Mouse (Mus musculus) spleen, postnatal 36 days (tissue): ENCODE measurements around the gene 4933412E24Rik.

Source experiments
- DNase-seq, 2 experiments: peaks; one replicate each; pipeline ENCODE4 v3.0.0; 2022; ENCODE audit warnings: low spot score in 2 of 2, mixed read lengths in 1 of 2

4933412E24Rik gene

DNA sequence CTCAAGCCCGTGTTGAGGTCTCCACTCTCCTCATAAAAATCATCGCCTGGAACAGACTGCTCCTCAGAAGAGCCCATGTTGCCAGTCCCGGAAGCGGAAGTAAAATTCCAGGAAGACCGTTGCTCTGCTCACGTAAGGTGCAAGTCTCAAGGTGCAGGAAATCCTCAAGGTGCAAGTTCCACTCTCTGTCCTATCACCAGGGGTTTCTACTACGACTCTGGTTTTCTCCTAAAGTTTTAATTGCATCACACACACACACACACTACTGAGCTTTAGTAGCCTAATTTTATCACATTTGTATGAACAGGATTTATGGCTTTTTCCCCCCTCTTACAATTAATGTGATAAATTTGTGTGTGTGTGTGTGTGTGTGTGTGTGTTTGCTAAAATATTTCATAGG, at the start of gene 4933412E24Rik:
TSS of gene 4933412E24Rik (minus strand) at position 101 of the 400 bp plus-strand sequence.
- DNase-seq: no peak

DNA sequence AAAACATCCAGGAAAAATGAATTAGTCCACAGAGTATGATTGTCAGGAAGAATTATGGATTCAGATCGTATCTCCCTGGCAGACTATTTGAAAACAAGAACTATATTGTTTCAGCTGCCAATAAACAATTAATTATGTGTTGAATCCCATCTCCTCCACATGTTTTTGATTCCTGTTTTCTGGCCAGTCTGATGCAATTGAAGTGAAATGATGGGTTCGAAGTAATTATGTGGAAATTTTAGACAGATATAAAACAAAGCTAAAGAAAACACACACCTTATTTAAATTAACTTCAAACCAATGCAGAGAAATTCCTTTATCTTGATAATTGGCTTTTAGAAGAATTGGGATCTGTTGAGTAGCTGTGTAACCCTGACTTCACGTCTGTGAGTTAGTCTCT, 14.3 kb upstream of the 4933412E24Rik start:
- no peak for DNase-seq

DNA sequence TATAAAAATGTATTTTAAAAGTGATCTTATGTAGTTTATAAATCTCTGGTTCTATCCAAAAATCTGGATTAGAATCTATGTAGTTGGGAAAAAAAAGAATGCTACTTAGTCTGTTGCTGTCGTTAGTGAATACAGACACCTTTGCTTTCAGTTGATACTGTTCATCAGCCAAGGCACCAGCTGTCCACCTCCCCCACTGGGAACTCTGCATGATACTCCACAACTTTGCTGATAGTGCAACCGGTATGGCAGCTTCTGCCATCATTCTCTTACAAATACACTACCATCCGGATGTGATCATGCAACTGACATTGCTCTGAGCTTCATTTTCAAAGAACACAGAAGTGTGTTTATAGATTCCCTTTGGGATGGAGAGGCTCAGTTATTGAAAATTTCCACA, 4.8 kb upstream of the 4933412E24Rik start:
- DNase-seq: no peak

DNA sequence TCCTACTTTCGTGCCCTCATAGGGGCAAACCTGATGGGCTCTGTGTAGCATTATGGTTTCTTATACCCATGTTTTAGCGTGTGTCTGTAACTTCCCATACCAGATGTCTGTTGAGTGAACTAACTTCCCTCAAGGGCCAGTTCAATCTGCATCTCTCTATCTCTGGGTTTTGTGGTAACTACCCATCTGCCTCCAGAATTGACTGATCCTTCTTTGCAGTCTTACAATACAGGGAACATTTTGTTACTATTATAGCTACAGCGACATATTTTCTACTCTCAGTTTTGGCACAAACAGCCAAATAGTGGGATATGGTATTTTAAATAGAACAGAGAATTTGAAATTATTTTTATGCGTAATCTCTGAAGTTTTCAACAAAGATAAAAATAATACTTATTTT, 6.2 kb downstream of the 4933412E24Rik start:
- DNase-seq: no peak

DNA sequence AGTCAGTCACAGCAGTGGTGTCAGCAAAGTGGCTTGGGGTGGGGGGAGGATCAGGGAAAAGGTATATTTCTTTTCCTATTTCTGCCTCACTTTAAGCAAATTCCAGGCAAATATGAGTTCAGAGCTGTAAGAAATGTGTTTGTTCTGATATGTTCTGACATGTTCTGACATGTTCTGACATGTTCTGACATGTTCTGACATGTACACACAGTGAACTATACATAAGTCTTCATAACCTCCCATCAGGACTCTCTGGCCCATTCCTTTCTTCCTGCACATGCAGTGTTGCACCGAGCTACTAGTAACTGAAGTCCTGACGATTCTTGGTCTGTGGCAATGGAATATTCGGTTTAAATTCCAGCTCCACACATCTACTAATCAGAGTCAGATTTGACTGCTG, 6.8 kb downstream of the 4933412E24Rik start:
- no peak for DNase-seq

DNA sequence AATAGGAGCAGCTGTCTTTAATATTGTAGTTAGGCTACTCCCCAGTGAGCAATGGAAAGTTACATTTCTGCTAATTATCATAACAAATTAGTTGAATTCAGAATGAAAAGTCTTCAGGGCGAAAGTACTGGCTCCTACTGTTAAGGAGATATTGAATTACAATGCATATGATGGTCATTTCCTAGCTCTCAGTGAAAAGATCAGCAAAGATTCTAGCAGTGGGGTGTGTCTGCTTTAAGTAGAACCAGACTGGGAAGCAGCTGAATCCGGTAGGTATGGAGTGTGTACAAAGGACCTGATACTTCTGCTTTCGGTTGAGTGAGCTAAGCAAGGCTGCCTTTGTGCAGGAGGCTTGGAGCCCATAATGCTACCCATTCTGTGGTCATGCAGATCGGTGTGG, 32.6 kb downstream of the 4933412E24Rik start:
- DNase-seq: no peak

DNA sequence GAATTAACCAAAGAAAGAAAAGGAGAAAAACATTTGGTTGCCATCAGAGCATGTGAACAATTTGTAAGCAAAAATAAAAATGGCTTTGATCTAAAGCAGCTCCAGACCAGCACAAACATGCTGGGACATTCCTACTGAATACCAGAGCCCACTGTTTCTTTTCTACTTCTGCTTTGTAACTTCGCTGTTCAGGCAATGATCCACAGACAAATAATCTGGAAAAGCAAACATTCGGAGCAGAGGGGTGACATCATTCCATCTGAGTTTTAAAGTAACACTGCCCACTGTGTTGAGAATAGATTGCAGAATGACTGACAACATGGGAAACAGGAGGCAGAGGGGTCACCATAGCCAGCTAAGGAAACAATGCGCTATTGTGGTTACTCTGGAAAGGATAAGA, 41.1 kb downstream of the 4933412E24Rik start:
- DNase-seq: no peak

DNA sequence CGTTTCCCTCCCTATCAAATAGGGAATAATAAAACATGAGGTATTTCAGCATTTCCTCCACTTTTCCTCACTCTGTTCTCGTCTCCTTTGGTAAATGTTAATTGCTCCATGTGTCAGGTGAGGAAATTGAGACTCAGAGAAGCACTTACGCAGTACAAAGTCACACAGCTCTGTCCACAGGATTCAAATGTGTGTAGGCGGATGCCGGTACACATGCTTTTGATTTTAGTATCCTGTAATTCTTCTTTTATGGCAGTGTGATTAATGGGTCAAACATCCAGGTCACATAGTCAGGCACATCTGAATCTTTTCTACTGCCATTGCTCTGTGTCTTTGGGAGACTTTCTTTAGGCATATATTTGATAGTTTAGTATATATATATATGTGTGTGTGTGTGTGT, 41.8 kb downstream of the 4933412E24Rik start:
- no peak for DNase-seq

DNA sequence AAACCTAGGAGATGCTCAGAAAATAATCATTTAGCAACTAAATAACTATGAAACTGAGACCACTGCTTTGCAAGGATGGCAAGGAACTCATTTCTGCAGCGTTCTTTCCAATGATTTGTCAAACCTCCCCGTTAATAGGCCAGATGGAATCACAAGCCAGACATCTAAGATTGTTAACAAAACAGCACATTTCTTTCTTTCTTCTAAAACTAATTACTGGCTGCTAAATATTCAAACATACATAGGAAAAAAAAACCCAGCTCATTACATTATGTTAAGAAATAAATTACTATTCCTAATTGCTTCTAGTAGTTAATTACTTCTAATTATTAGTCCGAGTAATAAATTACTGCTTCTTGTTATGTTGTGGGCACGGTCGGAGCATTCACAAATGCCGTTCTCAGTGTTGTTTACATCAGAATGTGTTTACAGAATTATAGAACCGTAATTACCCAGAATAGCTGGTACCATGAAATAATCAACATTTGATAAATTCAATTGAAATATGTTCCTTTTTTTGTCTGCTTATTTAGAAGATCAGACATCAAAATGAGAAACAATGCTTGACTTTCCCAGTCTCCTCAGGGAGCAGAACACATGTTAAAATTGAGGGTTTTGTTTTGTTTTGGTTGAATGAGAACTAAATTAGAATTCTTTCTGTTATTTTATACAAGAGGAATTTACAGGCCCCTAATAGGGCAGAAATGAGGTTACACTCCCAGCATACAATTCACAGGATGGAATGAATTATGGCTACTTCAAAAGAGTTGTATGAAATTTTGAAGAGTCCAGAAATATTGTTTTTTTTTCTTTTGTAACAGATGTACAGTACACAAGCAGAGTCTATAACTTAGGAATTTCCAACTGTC, 42.5 kb downstream of the 4933412E24Rik start:
- DNase-seq: no peak
